Comparison of ENCODE assay signal across 12 mouse cellular contexts in the genomic region with DNA sequence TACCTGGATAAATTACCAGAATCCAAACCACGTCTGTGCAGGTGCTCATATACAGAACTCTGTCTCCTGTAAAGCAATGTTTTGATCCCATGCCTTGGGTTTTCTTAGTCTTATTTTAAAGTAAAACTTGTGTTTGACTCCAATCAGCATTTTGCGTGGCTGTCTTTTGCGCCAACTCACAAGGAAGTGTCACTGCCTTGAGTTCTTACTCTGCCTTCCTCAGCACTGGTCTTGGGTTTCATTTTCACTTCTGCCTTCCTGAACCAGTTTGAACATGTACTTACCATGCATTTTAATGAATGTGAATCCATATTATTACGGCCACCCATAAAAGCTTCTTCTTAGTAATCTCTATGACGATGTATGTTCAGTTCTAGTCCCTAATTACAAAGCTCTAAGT.
A peak's percentile ranks its signal among the peaks of the same experiment; 100 is the strongest.
DNase-seq lines count a peak whose midpoint lies in the region; ATAC-seq and TF ChIP-seq lines count a peak whose summit lies in the region.
"Had no signal": no experiment of that assay in that cellular context is flagged by ENCODE, and none has a peak within 500 bp of the region (broad histone marks: within the 10 kb centered on the region; RNA-seq: fewer than 3 reads in every experiment).

No protein-coding gene starts in this region.

- WGBS in liver, adult 2 months, result 81% methylated on average over 5 of the region's 5 CpGs
- WGBS in liver, embryonic 11.5 days, result 87% methylated on average over 5 of the region's 5 CpGs

- peak; percentile 33 for DNase-seq in liver, adult 2 months (ENCODE audit: extremely low read depth, low read depth, low spot score)
- no peak for DNase-seq in liver, embryonic 11.5 days (ENCODE audit: low spot score)
- DNase-seq in CH12.LX (ENCODE audit: extremely low read depth), result peak; percentile 77
- no peak for DNase-seq in left cerebral cortex, postnatal 36 days (ENCODE audit: low spot score in 2 of 2)
- no peak for DNase-seq in adrenal gland, postnatal 14 days
- DNase-seq in frontal cortex, postnatal 14 days (ENCODE audit: low spot score in 2 of 2), result no peak
- DNase-seq: cerebellum, postnatal 36 days; gastrocnemius, postnatal 10 days; right cerebral cortex, postnatal 4 days had no signal

- TF ChIP-seq CTCF in liver, adult 2 months (IDR thresholded peaks at IDR 0.05; ENCODE audit: low read depth, low read length), result no peak
- TF ChIP-seq CTCF in CH12.LX (conservative IDR thresholded peaks at IDR 0.05 in 1 of 2, IDR thresholded peaks at IDR 0.05 in 1 of 2; ENCODE audit: low read depth in 2 of 2, low read length in 2 of 2), result no peak

- TF ChIP-seq POLR2A in liver, adult 2 months (IDR thresholded peaks at IDR 0.05; ENCODE audit: extremely low read depth, insufficient read depth, low read length), result no peak
- TF ChIP-seq POLR2A in CH12.LX (IDR thresholded peaks at IDR 0.05; ENCODE audit: low read depth, low read length), result peak; percentile 59

- no peak for ATAC-seq in liver, embryonic 11.5 days (replicated peaks; ENCODE audit: low FRiP score)
- ATAC-seq in megakaryocyte progenitor cell, adult 5-6 weeks (replicated peaks; ENCODE audit: poor library complexity), result peak; percentile 78

- TF ChIP-seq RAD21 in CH12.LX (IDR thresholded peaks at IDR 0.05; ENCODE audit: low read depth, low read length), result no peak

- in situ Hi-C loops in CH12.LX (cut with MboI; ENCODE audit: low pct_ligation_motif_present, low pct_unique_long_range_greater_than_20kb, low sequenced_read_pairs), result no loop called here

- H3K4me3 ChIP-seq in liver, adult 2 months (ENCODE audit: insufficient read depth, low read depth, low read length), result no peak overlapping the region
- no peak overlapping the region for H3K4me3 ChIP-seq in liver, embryonic 11.5 days (ENCODE audit: low read depth, low read length)
- H3K4me3 ChIP-seq in CH12.LX (replicated peaks in 1 of 3; ENCODE audit: low read depth in 2 of 3, low read length in 2 of 3, poor library complexity in 1 of 3), result peak overlapping the region; percentile 6 to 32 (median 11)
- no peak overlapping the region for H3K4me3 ChIP-seq in brown adipose tissue, adult 24 weeks (ENCODE audit: insufficient read depth, low read depth, low read length)
- H3K4me3 ChIP-seq: erythroblast, embryonic 14.5 days had no signal

- H3K9ac ChIP-seq in liver, adult 2 months (ENCODE audit: low read depth, low read length), result no peak overlapping the region
- H3K9ac ChIP-seq in liver, embryonic 11.5 days (ENCODE audit: low read depth, low read length), result no peak overlapping the region
- peak overlapping the region; percentile 92 for H3K9ac ChIP-seq in CH12.LX (ENCODE audit: insufficient read depth, low read depth)

- intact Hi-C loops in left cerebral cortex, postnatal 36 days (cut with DNase I), result no loop called here

- peak overlapping the region; percentile 44; the same call in 1 of the 2 replicates for H3K27ac ChIP-seq in liver, adult 2 months (replicated peaks; ENCODE audit: insufficient read depth, low read depth, low read length)
- H3K27ac ChIP-seq in liver, embryonic 11.5 days (ENCODE audit: low read depth, low read length), result no peak overlapping the region
- H3K27ac ChIP-seq in CH12.LX (ENCODE audit: insufficient read depth, low read depth), result peak overlapping the region; percentile 83
- peak overlapping the region; percentile 67 for H3K27ac ChIP-seq in brown adipose tissue, adult 24 weeks (replicated peaks; ENCODE audit: low read depth, low read length)

- H3K79me2 ChIP-seq in liver, adult 2 months (ENCODE audit: control insufficient read depth, insufficient read depth, low read length), result no peaks in the 10 kb centered on the region
- no peaks in the 10 kb centered on the region; the same call in 1 of the 2 replicates for H3K79me2 ChIP-seq in CH12.LX (replicated peaks; ENCODE audit: control insufficient read depth, extremely low read depth, insufficient read depth, poor library complexity, severe bottlenecking)

- peaks cover 2% of the 10 kb centered on the region; the same call in 1 of the 2 replicates for H3K4me1 ChIP-seq in liver, adult 2 months (ENCODE audit: control insufficient read depth, insufficient read depth, low read length)
- no peaks in the 10 kb centered on the region for H3K4me1 ChIP-seq in liver, embryonic 11.5 days (replicated peaks; ENCODE audit: control insufficient read depth, insufficient read depth, low read length)
- H3K4me1 ChIP-seq in CH12.LX (ENCODE audit: control insufficient read depth in 1 of 2, insufficient read depth in 2 of 2), result peaks cover 2 to 28% of the 10 kb centered on the region in 2 experiments; a peak in 3 of 4 replicates
- peaks cover 5% of the 10 kb centered on the region; the same call in 1 of the 2 replicates for H3K4me1 ChIP-seq in brown adipose tissue, adult 24 weeks (ENCODE audit: control insufficient read depth, insufficient read depth, insufficient read length, low read length)

- H3K9me3 ChIP-seq in liver, embryonic 11.5 days (ENCODE audit: control insufficient read depth, low read length), result no peaks in the 10 kb centered on the region
- no peaks in the 10 kb centered on the region for H3K9me3 ChIP-seq in CH12.LX (replicated peaks; ENCODE audit: low read length)

- H3K4me2 ChIP-seq in liver, embryonic 11.5 days, result no peak overlapping the region
- peak overlapping the region; percentile 90; the same call in 1 of the 2 replicates for H3K4me2 ChIP-seq in CH12.LX (ENCODE audit: insufficient read depth, low read depth, poor library complexity, severe bottlenecking)

- peak; percentile 86 for TF ChIP-seq EP300 in CH12.LX (IDR thresholded peaks at IDR 0.05; ENCODE audit: low read length)

- H3K27me3 ChIP-seq in liver, adult 2 months (ENCODE audit: control insufficient read depth, insufficient read depth, low read length), result no peaks in the 10 kb centered on the region
- no peaks in the 10 kb centered on the region for H3K27me3 ChIP-seq in liver, embryonic 11.5 days (replicated peaks; ENCODE audit: control insufficient read depth, insufficient read depth, low read length)
- no peaks in the 10 kb centered on the region for H3K27me3 ChIP-seq in CH12.LX (replicated peaks)

- dilution Hi-C loops in CH12.LX (cut with MboI; ENCODE audit: extremely low pct_ligation_motif_present, extremely low pct_unique_long_range_greater_than_20kb, low sequenced_read_pairs), result no loop called here

- H3K36me3 ChIP-seq in liver, adult 2 months (ENCODE audit: control insufficient read depth, insufficient read depth, low read length), result peaks cover 35% of the 10 kb centered on the region
- peaks cover 22% of the 10 kb centered on the region for H3K36me3 ChIP-seq in liver, embryonic 11.5 days (ENCODE audit: control insufficient read depth, insufficient read depth, low read length)
- peaks cover 6 to 38% of the 10 kb centered on the region in 2 experiments for H3K36me3 ChIP-seq in CH12.LX (replicated peaks in 1 of 2; ENCODE audit: control insufficient read depth in 1 of 2, insufficient read depth in 1 of 2, low read length in 1 of 2)

TF ChIP-seq in CH12.LX, 34 proteins besides CTCF, POLR2A, EP300 and RAD21:
- TF ChIP-seq NELFE (IDR thresholded peaks at IDR 0.05; ENCODE audit: low read depth, low read length), result 0 out of 2 replicates have a peak, but pooled peaks have one; percentile 33
- TF ChIP-seq MAX (IDR thresholded peaks at IDR 0.05; ENCODE audit: low read length), result no peak
- peak; percentile 92 for TF ChIP-seq IRF4 (IDR thresholded peaks at IDR 0.05; ENCODE audit: low read depth, low read length)
- peak; percentile 97 for TF ChIP-seq CHD1 (IDR thresholded peaks at IDR 0.05; ENCODE audit: low read depth, low read length)
- TF ChIP-seq TBP (conservative IDR thresholded peaks at IDR 0.05; ENCODE audit: low read depth, low read length), result peak; percentile 67
- TF ChIP-seq ZC3H11A (IDR thresholded peaks at IDR 0.05; ENCODE audit: low read depth, low read length), result no peak
- 0 out of 2 replicates have a peak, but pooled peaks have one; percentile 36 for TF ChIP-seq MYC (IDR thresholded peaks at IDR 0.05; ENCODE audit: low read depth, low read length)
- peak; percentile 6; the same call in 1 of the 2 replicates for TF ChIP-seq MAFK (IDR thresholded peaks at IDR 0.05; ENCODE audit: insufficient replicate concordance, low read length)
- TF ChIP-seq ZMIZ1 (IDR thresholded peaks at IDR 0.05; ENCODE audit: low read depth, low read length), result no peak
- peak; percentile 54 for TF ChIP-seq ETS1 (conservative IDR thresholded peaks at IDR 0.05; ENCODE audit: low read depth, low read length)
- peak; percentile 58 for TF ChIP-seq ELF1 (IDR thresholded peaks at IDR 0.05; ENCODE audit: low read depth, low read length)
- peak; percentile 54; the same call in 1 of the 2 replicates for TF ChIP-seq TCF12 (IDR thresholded peaks at IDR 0.05; ENCODE audit: low read depth, low read length)
- no peak for TF ChIP-seq CHD2 (IDR thresholded peaks at IDR 0.05; ENCODE audit: low read length)
- no peak for TF ChIP-seq RCOR1 (conservative IDR thresholded peaks at IDR 0.05; ENCODE audit: low read depth, low read length)
TF ChIP-seq in CH12.LX: peak in this region for 9.

Comparison
In these comparisons a context has a peak if more than half of its experiments do, and no peak if none do; other contexts are left out.
1. DNase-seq: peak in liver, adult 2 months (single experiment) and CH12.LX (single experiment); none in liver, embryonic 11.5 days (single experiment), left cerebral cortex, postnatal 36 days (0 of 2), adrenal gland, postnatal 14 days (single experiment) and frontal cortex, postnatal 14 days (0 of 2).
2. H3K4me3 ChIP-seq: peak in CH12.LX (3 of 3); none in liver, adult 2 months (single experiment), liver, embryonic 11.5 days (single experiment) and brown adipose tissue, adult 24 weeks (single experiment).